7 mouse cellular contexts compared by ENCODE assay signal in the genomic region with DNA sequence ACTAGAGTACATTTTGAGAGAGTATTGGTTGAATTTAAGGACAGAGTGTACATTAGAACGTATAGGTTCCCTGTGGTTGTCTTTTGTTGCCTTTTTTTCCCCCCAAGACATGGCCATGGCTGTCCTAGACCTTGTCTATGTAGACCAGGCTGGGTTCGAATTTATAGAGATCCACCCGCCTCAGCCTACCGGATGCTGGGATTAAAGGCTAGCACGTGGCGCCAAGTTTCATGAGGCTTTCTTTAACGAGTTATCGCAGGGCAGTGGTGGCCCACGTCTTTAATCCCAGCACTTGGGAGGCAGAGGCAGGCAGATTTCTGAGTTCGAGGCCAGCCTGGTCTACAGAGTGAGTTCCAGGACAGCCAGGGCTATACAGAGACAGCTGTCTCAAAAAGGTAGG. TPM values are rescaled to one million over a fixed set of nuclear protein-coding genes. Genes with fewer than 3 reads are reported as not detected.
DNase-seq lines count a peak whose midpoint lies in the region; ATAC-seq and TF ChIP-seq lines count a peak whose summit lies in the region.

No protein-coding gene starts in this region.

- no peak for ATAC-seq in lung, embryonic 15.5 days (ENCODE audit: borderline replicate concordance, extremely low read depth, low FRiP score, low TSS enrichment)
- ATAC-seq in forebrain, embryonic 11.5 days (replicated peaks; ENCODE audit: low FRiP score), result no peak
- no peak for ATAC-seq in limb, embryonic 14.5 days (ENCODE audit: low FRiP score, low read depth)
- ATAC-seq in stomach, embryonic 15.5 days (ENCODE audit: insufficient read depth, low FRiP score, low read depth), result no peak

- WGBS in lung, embryonic 15.5 days, result 92% methylated on average over 10 of the region's 10 CpGs
- 93% methylated on average over 10 of the region's 10 CpGs for WGBS in forebrain, embryonic 11.5 days
- WGBS in limb, embryonic 14.5 days, result 95% methylated on average over 10 of the region's 10 CpGs
- 92% methylated on average over 10 of the region's 10 CpGs for WGBS in stomach, embryonic 15.5 days

- H3K4me3 ChIP-seq in lung, embryonic 15.5 days, result peak overlapping the region; percentile 94
- peak overlapping the region; percentile 94 for H3K4me3 ChIP-seq in forebrain, embryonic 11.5 days (ENCODE audit: low read depth, low read length)
- peak overlapping the region; percentile 88; the same call in 1 of the 2 replicates for H3K4me3 ChIP-seq in limb, embryonic 14.5 days (replicated peaks; ENCODE audit: low read length)
- peak overlapping the region; percentile 94; the same call in 1 of the 2 replicates for H3K4me3 ChIP-seq in stomach, embryonic 15.5 days (replicated peaks)

- H3K36me3 ChIP-seq in lung, embryonic 15.5 days, result no peaks in the 10 kb centered on the region
- H3K36me3 ChIP-seq in forebrain, embryonic 11.5 days (ENCODE audit: control insufficient read depth, insufficient read depth, low read length), result no peaks in the 10 kb centered on the region
- H3K36me3 ChIP-seq in limb, embryonic 14.5 days (ENCODE audit: control insufficient read depth, insufficient read depth, low read length), result no peaks in the 10 kb centered on the region
- no peaks in the 10 kb centered on the region for H3K36me3 ChIP-seq in stomach, embryonic 15.5 days

- no peak overlapping the region for H3K9ac ChIP-seq in lung, embryonic 15.5 days
- H3K9ac ChIP-seq in forebrain, embryonic 11.5 days (ENCODE audit: low read length), result no peak overlapping the region
- H3K9ac ChIP-seq in limb, embryonic 14.5 days (ENCODE audit: low read depth, low read length, severe bottlenecking), result no peak overlapping the region
- no peak overlapping the region for H3K9ac ChIP-seq in stomach, embryonic 15.5 days

- H3K9me3 ChIP-seq in lung, embryonic 15.5 days, result no peaks in the 10 kb centered on the region
- no peaks in the 10 kb centered on the region for H3K9me3 ChIP-seq in forebrain, embryonic 11.5 days (ENCODE audit: control insufficient read depth, low read length)
- H3K9me3 ChIP-seq in limb, embryonic 14.5 days (ENCODE audit: control insufficient read depth, low read length), result no peaks in the 10 kb centered on the region
- H3K9me3 ChIP-seq in stomach, embryonic 15.5 days, result no peaks in the 10 kb centered on the region

- no peak for TF ChIP-seq POLR2A in limb, embryonic 14.5 days (IDR thresholded peaks at IDR 0.05; ENCODE audit: borderline replicate concordance, extremely low read depth, insufficient read depth, insufficient read length)

- peaks cover 40% of the 10 kb centered on the region; the same call in 1 of the 2 replicates for H3K4me1 ChIP-seq in lung, embryonic 15.5 days
- H3K4me1 ChIP-seq in forebrain, embryonic 11.5 days (replicated peaks; ENCODE audit: control insufficient read depth, insufficient read depth, low read length), result peaks cover 4% of the 10 kb centered on the region; the same call in 1 of the 2 replicates
- peaks cover 7% of the 10 kb centered on the region; the same call in 1 of the 2 replicates for H3K4me1 ChIP-seq in limb, embryonic 14.5 days (ENCODE audit: control insufficient read depth, insufficient read depth, low read length)
- no peaks in the 10 kb centered on the region; the same call in 1 of the 2 replicates for H3K4me1 ChIP-seq in stomach, embryonic 15.5 days

- H3K27me3 ChIP-seq in lung, embryonic 15.5 days, result no peaks in the 10 kb centered on the region
- H3K27me3 ChIP-seq in forebrain, embryonic 11.5 days (ENCODE audit: control insufficient read depth, insufficient read depth, low read length), result no peaks in the 10 kb centered on the region
- H3K27me3 ChIP-seq in limb, embryonic 14.5 days (ENCODE audit: control insufficient read depth, insufficient read depth, low read length), result no peaks in the 10 kb centered on the region
- H3K27me3 ChIP-seq in stomach, embryonic 15.5 days (replicated peaks), result no peaks in the 10 kb centered on the region

- H3K27ac ChIP-seq in lung, embryonic 15.5 days, result no peak overlapping the region
- H3K27ac ChIP-seq in forebrain, embryonic 11.5 days (ENCODE audit: low read depth, low read length), result no peak overlapping the region
- no peak overlapping the region for H3K27ac ChIP-seq in limb, embryonic 14.5 days (replicated peaks; ENCODE audit: low read depth, low read length)
- no peak overlapping the region for H3K27ac ChIP-seq in stomach, embryonic 15.5 days

- DNase-seq in lung, postnatal 36 days, result no peak
- DNase-seq in forebrain, embryonic 11.5 days (ENCODE audit: low spot score), result no peak
- no peak for DNase-seq in limb, embryonic 14.5 days (ENCODE audit: low spot score)
- no peak for DNase-seq in right cerebral cortex, postnatal 36 days (ENCODE audit: low spot score in 2 of 2)
- DNase-seq in T-cell, adult 2 months (ENCODE audit: low spot score), result no peak

- peak overlapping the region; percentile 87 for H3K4me2 ChIP-seq in lung, embryonic 15.5 days
- H3K4me2 ChIP-seq in forebrain, embryonic 11.5 days (ENCODE audit: low read depth, low read length, severe bottlenecking), result peak overlapping the region; percentile 74
- H3K4me2 ChIP-seq in limb, embryonic 14.5 days (replicated peaks; ENCODE audit: low read depth, low read length, severe bottlenecking), result peak overlapping the region; percentile 69; the same call in 1 of the 2 replicates
- H3K4me2 ChIP-seq in stomach, embryonic 15.5 days, result peak overlapping the region; percentile 71

RNA-seq across cellular contexts. Expression of a gene that starts 1.7 kb away (rescaled TPM):
- 6.9 and 7.2 TPM in 2 replicates for polyA plus RNA-seq in lung, embryonic 15.5 days (2015; fragmentation: Nextera tagmentation; extraction: Ambion mirVana)
- 14.7 and 15.2 TPM in 2 replicates for polyA plus RNA-seq in forebrain, embryonic 11.5 days (2014; fragmentation: Nextera tagmentation; extraction: Ambion mirVana)
- 18.0 and 23.3 TPM in 2 replicates for polyA plus RNA-seq in limb, embryonic 14.5 days (2012; rRNA removed)
- polyA plus RNA-seq in limb, embryonic 14.5 days (2014; fragmentation: Nextera tagmentation; extraction: Ambion mirVana), result 10.0 and 11.7 TPM in 2 replicates
- 8.5 and 9.3 TPM in 2 replicates for polyA plus RNA-seq in stomach, embryonic 15.5 days (2015; fragmentation: Nextera tagmentation; extraction: Ambion mirVana)
